Mouse (Mus musculus): ENCODE results near the gene Prc1. TPM values are rescaled to one million over a fixed set of nuclear protein-coding genes. Genes with fewer than 3 reads are reported as not detected.

The Prc1 gene
- total RNA-seq (2023), result 10 to 100 TPM; 84.8 to 89.6 TPM

GRCm38 (mm10) chr7:80294062-80294763, at the start of gene Prc1:
TSS of gene Prc1 (plus strand) at chr7:80294450.

GRCm38 (mm10) chr7:80246148-80246721, 48.0 kb upstream of the Prc1 start, which contains the start of gene Ttll13:
TSS of gene Ttll13 (plus strand) at chr7:80246376.

GRCm38 (mm10) chr7:80260625-80261371, 33.5 kb upstream of the Prc1 start, which contains the start of gene Ngrn:
TSS of gene Ngrn (plus strand) at chr7:80261215.

GRCm38 (mm10) chr7:80268897-80269750, 25.1 kb upstream of the Prc1 start, which contains the start of gene Vps33b:
TSS of gene Vps33b (plus strand) at chr7:80269649.

GRCm38 (mm10) chr7:80324043-80324815, 30.0 kb downstream of the Prc1 start, which contains the start of gene Rccd1:
TSS of gene Rccd1 (minus strand) at chr7:80324454.

GRCm38 (mm10) chr7:80340793-80341192, 46.5 kb downstream of the Prc1 start, which contains the start of gene Unc45a:
TSS of gene Unc45a (minus strand) at chr7:80341005.

GRCm38 (mm10) chr7:80342858-80343257, 48.6 kb downstream of the Prc1 start, which contains the start of gene Hddc3:
TSS of gene Hddc3 (plus strand) at chr7:80343104.

Other genes with a start within 250 kb of the Prc1 start
- 10 to 100 TPM; 43.2 to 52.1 TPM for gene Idh2, start 179.1 kb upstream of the Prc1 start, total RNA-seq (2023)
- gene Sema4b, start 107.6 kb upstream of the Prc1 start, total RNA-seq (2023), result 10 to 100 TPM; 29.5 to 35.1 TPM
- 100 to 1,000 TPM; 102 to 103 TPM for gene Cib1, start 61.6 kb upstream of the Prc1 start, total RNA-seq (2023)
- gene Gdpgp1, start 61.6 kb upstream of the Prc1 start, total RNA-seq (2023), result 1 to 10 TPM; 2.1 to 2.2 TPM
- 1 to 10 TPM in 1 of 2 experiments, under 1 TPM in 1; 0.82 to 1.3 TPM for gene Ttll13, start 48.1 kb upstream of the Prc1 start, total RNA-seq (2023)
- gene Ngrn, start 33.2 kb upstream of the Prc1 start, total RNA-seq (2023), result 10 to 100 TPM; 15.5 to 15.9 TPM
- 10 to 100 TPM; 15.1 to 17.8 TPM for gene Vps33b, start 24.8 kb upstream of the Prc1 start, total RNA-seq (2023)
- 1 to 10 TPM; 2.8 to 2.9 TPM for gene Rccd1, start 30.0 kb downstream of the Prc1 start, total RNA-seq (2023)
- 10 to 100 TPM; 56.8 to 57.0 TPM for gene Unc45a, start 46.6 kb downstream of the Prc1 start, total RNA-seq (2023)
- gene Hddc3, start 48.7 kb downstream of the Prc1 start, total RNA-seq (2023), result 1 to 10 TPM; 5.8 to 8.8 TPM
- gene Man2a2, start 76.9 kb downstream of the Prc1 start, total RNA-seq (2023), result 10 to 100 TPM; 28.2 to 43.3 TPM
- 100 to 1,000 TPM; 597 to 602 TPM for gene Fes, start 93.5 kb downstream of the Prc1 start, total RNA-seq (2023)
- gene Furin, start 111.0 kb downstream of the Prc1 start, total RNA-seq (2023), result 100 to 1,000 TPM; 149 to 163 TPM
- 10 to 100 TPM; 18.1 to 20.0 TPM for gene Blm, start 240.7 kb downstream of the Prc1 start, total RNA-seq (2023)

Data from neutrophil, adult 59 days (primary cell).